Mouse (Mus musculus) frontal cortex, adult (tissue): ENCODE data around the gene Celf3.
A peak's percentile ranks its signal among the peaks of the same experiment; 100 is the strongest.

ENCODE experiments used
- ATAC-seq: cut with Nextera tagmentation; 2 replicates; pipeline ENCODE4 v1.9.2; 2017; ENCODE audit warnings: mild to moderate bottlenecking, moderate library complexity, mixed read lengths; ENCODE audit not compliant: low TSS enrichment

The Celf3 gene

DNA sequence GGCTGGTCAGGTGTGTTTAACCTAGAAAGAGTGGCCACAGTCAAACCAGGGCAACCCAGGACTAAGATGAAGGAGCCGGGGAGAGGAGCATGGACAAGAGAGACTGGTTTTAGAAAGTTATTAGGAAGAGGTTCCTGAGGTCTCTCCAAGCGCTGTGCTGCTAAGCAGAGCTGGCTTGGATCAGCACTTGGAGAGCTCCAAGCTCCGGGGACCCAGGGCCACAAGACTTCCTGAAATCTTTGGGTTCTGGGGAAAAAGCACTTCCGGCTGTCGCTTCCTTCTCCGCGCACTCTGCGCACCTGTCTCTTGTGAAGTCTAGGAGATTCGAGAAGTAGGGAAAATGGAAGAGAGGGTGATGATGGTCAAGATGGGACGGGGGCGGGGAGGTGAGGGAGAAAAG, 1.5 kb downstream of the Celf3 start:
- no peak for ATAC-seq

DNA sequence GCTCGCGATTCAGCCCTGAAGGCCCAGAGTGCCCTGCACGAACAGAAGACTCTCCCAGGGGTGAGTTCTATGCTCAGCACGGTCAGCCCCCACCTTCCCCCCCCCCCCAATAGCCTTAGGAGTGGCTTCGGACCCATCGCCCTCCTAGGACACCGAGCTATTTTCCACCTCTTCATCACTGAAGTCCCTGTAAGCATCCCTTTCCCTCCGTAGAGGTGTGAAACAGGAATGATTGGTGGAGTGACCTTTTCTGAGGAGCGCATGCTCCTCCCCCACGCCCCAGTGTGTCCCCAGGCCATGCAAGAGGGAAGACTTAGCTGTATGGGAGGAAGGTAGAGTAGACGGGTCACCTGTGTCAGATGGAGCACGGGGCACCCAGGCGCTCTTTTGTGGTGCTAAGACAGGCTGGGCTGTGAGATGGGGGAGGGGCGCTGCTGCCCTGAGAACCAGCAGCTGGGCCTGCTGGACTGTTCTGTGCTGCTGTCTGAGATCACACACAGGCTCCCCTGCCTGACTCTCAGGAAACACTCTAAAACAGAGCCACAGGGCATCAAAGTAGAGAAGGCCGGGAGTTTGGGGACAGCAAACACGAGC, 2.3 kb downstream of the Celf3 start, which contains the start of gene Riiad1:
TSS of gene Riiad1 (minus strand) at position 51 of the 594 bp plus-strand sequence.
- no peak for ATAC-seq

DNA sequence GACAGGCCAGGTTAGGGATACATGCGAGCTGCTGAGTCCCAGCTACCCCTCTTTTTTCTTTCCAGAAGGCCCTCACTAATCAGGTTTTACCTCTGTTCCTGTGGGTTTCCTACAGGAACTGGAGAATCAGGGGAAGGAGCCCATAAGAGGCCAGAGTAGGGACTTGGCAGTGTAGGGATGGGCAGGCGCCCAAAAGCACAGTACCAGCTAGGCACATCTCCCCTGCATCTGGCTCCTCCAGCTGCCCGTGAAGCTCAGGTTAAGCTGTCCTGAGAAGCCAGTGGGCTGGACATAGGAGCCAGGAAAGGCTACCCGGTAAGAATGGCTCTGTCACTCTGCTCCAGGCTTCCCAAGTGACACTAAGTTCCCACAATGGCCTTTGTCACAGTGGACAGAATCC, 3.3 kb downstream of the Celf3 start:
- ATAC-seq, result no peak

DNA sequence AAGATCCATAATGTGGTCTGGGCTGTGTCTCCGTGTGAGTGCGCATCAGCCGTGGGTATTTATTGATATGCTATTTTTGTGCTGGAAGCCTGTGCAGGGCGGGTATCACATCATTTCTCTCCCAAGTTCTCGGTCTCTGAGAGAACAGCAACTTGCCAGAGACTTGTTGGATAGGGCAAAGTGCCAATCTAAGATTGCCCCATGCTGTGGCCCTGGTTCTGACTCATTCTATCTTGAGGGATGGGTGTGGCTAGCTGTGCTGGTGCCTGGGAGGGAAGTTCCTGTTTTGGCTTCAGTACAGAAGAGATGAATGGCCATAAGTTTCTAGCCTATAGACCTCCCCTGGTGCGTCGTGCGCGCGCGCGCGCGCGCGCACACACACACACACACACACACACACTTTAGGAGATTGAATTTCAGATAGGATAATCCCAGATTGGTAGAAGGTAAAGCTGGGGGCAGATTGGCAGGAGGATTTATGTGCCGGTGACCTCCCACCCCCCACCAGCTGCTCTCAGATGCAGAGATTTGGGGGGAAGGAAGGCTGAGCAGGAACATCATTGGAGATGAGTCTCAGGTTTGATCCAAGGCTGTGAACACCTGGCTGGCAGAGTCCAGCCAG, 4.8 kb downstream of the Celf3 start:
- ATAC-seq, result no peak

DNA sequence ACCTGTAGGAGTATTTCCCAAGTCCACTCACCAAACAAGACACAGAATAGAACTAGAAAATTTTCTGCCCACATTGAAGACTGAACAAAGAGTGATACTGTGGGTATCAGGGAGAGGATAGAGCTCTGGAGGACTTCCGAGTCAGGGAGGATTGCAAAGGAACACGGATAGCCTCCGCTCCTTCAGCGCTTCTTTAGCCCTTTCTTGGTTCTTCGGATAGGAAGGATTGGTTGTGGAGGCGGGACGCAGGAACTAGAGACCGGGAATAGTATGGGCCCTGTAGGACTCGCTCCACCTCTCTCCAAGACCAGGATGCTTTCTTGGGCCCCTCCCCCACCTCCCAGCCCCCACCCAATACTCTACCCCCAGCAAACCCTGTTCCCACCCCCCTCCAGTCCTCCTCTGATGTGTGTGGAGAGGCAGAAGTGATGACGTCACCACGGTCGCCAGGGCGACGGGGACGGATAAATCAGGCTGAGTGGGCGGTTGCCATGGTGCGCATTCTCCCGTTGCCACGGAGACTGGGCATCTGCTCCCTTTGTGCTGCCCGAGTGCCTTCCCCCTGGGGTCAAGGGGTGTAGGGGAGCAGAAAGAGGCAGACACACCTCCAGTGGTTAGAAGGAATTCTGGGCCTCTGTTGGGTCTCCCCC, 5.8 kb downstream of the Celf3 start:
- ATAC-seq, result peak; percentile 51

DNA sequence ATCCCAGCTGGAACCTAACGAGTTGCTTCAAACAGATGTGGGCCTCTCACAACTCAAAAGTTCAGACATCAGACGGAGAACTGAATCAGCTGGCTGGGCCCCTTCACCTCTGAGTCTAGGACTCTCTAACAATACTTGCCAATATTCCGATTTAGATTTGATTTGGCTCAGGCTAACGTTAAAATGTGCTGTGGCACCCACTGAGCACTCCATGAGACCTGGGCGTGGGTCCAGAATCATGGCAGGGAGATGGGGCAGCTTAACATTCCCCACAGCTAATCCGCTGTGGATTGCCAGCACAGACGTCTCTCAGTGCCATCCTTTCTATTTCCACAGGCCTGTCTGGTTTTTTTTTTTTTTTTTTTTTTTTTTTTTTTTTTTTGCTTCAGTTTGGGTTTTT, 7.8 kb downstream of the Celf3 start:
- ATAC-seq, result no peak

DNA sequence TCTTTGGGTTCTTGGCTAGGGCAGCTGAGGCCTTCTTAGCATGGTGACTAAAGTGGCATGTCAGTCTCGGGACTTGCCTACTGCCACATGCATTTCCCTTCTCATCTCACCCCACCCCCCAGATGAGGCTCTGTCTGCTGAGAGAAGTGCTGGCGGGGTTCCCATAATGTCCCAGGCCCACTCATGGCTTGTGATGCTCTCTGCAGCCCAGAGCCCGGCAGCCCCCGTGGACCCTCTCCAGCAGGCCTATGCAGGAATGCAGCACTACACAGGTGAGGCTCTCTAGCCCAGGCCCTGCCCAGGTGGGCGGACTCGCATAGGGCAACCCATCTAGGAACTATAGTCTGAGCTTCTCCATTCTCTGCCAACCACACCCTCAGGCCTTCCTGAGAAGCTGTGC, 9.5 kb downstream of the Celf3 start:
- ATAC-seq, result no peak

DNA sequence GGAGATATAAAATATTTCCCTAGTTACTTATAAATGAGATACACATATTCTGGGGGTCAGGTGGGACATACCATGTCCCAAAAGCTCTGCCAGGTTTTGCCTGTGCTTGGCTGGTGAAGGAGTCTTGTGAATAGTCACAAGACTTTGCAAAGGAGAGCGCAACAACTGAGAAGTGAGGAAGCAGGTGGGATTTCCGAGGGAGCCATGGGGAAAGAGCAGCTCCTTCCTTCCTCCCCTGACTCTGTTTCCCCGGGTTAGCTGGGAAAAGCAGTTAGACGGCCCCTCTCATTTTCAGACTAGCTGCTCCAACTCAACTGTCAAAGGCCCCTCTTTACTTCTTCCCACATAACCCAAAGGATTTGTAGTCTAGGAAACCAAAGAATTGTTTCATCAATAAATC, 19.1 kb downstream of the Celf3 start:
- ATAC-seq, result no peak

DNA sequence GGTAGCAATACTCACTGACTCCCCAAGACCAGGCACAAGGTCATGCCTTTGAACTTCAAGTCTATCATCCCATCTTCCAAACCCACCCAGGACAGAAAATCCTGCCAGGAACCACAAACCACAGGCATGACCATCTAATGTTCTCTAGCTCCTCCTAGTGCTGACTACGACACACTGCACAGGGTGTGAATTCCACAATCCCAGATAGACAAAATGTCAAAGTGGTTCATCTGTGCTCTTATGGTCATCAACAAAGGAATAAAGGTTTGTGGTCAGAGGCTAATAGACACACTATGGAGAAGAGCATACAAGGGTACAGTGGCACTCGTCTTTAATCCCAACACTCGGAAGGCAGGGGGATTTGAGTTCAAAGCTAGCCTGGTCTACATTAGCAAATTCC, 24.1 kb downstream of the Celf3 start:
- ATAC-seq, result peak; percentile 76

DNA sequence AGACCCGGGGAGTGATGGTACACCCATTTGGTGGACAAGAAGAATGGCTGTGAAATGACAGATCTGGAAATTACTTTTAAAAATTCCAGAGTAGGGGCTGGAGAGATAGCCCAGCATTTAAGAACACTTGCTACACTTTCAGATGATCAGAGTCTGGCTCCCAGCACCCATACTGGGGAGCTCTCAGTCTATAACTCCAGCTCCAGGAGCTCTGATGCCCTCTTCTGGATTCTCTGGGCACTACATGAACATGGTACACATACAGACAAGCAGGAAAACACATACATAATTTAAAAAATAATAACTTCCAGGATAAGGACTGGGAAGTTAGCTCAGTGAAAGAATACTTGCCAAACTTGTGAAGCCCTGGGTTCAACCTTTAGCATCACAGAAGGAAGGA, 28.6 kb downstream of the Celf3 start:
- ATAC-seq, result no peak

DNA sequence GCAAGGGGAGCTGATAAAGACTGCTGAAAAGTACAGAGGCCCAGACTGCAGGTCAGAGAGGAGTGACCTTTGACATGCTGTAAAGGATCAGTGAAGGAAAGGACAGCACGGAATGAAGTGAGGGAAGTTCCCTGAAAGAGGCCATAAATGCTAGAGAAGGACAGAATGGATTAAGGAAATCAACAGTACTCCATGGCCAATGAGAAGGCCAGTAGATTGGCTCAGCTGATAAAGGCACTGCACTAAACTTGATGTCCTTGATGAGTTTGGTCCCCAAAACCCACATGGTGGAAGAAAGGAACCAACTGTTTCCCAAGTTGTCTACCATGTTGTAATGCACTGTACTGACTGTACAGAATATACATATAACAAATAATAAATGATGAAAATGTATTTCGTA, 48.6 kb downstream of the Celf3 start:
- ATAC-seq, result no peak

DNA sequence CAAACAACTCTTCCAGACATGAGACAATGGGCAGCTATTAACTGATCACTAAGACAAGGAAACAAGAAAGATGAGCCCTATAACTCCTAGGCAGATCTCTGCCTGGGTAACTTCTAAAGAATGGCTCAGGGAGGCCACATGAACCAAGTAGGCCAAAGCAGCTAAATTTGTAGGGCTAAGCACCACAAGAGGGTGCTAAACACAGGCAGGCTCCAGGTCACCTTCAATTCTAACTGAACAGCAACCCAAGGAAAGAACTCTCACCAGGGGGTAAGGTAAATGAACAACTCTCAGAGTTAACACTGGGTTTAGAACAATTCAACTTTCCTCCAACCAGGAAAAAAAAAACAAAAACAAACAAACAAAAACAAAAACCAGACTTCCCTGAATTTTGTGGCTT, 55.9 kb downstream of the Celf3 start:
- peak; percentile 70; the same call in 1 of the 2 replicates for ATAC-seq

DNA sequence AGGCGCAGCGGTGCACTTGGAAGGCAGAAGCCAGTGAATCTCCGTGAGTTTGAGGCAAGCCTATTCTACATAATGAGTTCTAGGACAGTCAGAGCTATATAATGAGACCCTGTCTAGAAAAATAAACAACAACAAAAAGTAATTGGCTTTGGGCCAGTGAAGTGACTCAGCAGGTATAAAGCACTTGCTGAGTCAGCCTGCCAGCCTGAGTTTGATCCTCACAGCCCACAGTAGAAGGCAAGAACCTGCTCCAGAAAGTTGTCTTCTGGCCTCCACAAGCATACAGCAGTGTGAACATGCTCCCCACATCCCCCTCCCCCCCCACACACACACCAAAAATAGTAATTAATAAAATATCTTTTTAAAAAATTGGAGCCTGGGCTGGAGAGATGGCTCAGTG, 59.1 kb downstream of the Celf3 start:
- no peak for ATAC-seq
